Mouse (Mus musculus) MEL (cell line): ENCODE measurements around the gene Plek. TPM values are rescaled to one million over a fixed set of nuclear protein-coding genes. Genes with fewer than 3 reads are reported as not detected.

Experiments used
- DNase-seq: peaks from one replicate; pipeline ENCODE4 v3.0.0; 2011; ENCODE audit warnings: low read depth, low spot score
- H3K27ac ChIP-seq: 2 replicates; pipeline ENCODE4 v1.5.1; 2012; ENCODE audit warnings: low read depth, mild to moderate bottlenecking, control low read depth, low read length, moderate library complexity; ENCODE audit not compliant: control insufficient read depth
- H3K27me3 ChIP-seq, 2 experiments: fragments of 150-350 bp in 1 of 2; sonication (generic) in 1 of 2; 2 replicates each; pipeline ENCODE4 v1.6.1; 2012; ENCODE audit warnings: low read length in 2 of 2, mild to moderate bottlenecking in 2 of 2, improper control_type of control experiment in 1 of 2, moderate library complexity in 1 of 2; ENCODE audit not compliant: insufficient read depth in 2 of 2, control insufficient read depth in 1 of 2
- H3K36me3 ChIP-seq, 2 experiments: 2 replicates each; pipeline ENCODE4 v1.6.1; 2012 to 2014; ENCODE audit warnings: low read length in 2 of 2, improper control_type of control experiment in 1 of 2, inconsistent platforms in 1 of 2, mild to moderate bottlenecking in 1 of 2; ENCODE audit not compliant: insufficient read depth in 2 of 2, control insufficient read depth in 1 of 2
- H3K4me1 ChIP-seq, 2 experiments: fragments of 150-350 bp in 1 of 2; sonication (generic) in 1 of 2; 2 replicates each; pipeline ENCODE4 v1.6.1; 2012; ENCODE audit warnings: low read length in 2 of 2, improper control_type of control experiment in 1 of 2, mild to moderate bottlenecking in 1 of 2; ENCODE audit not compliant: insufficient read depth in 2 of 2, control insufficient read depth in 1 of 2
- H3K4me3 ChIP-seq, 2 experiments: fragments of 150-350 bp in 1 of 2; sonication (generic) in 1 of 2; 2 replicates each; pipeline ENCODE4 v1.5.1; 2012; ENCODE audit warnings: low read depth in 2 of 2, low read length in 2 of 2, mild to moderate bottlenecking in 2 of 2, moderate library complexity in 2 of 2, control low read depth in 1 of 2, improper control_type of control experiment in 1 of 2; ENCODE audit not compliant: control insufficient read depth in 1 of 2, insufficient read depth in 1 of 2
- H3K79me2 ChIP-seq: 2 replicates; pipeline ENCODE4 v1.6.1; 2012; ENCODE audit warnings: mild to moderate bottlenecking, low read length, moderate library complexity; ENCODE audit not compliant: control insufficient read depth, poor library complexity, insufficient read depth
- H3K9ac ChIP-seq: 2 replicates; pipeline ENCODE4 v1.6.1; 2012; ENCODE audit warnings: low read depth, mild to moderate bottlenecking, control low read depth, low read length, moderate library complexity; ENCODE audit not compliant: control insufficient read depth, poor library complexity, severe bottlenecking
- H3K9me3 ChIP-seq: fragments of 150-350 bp; sonication (generic); replicated peaks from 2 replicates; pipeline ENCODE4 v1.6.1; 2012; ENCODE audit warnings: mild to moderate bottlenecking, low read length, improper control_type of control experiment, moderate library complexity; ENCODE audit not compliant: insufficient read depth
- CHD2 ChIP-seq: IDR thresholded peaks from 2 replicates; pipeline ENCODE4 v1.6.1; 2011; ENCODE audit warnings: low read length, improper control_type of control experiment
- E2F4 ChIP-seq: IDR thresholded peaks from 2 replicates; pipeline ENCODE4 v1.6.1; 2011; ENCODE audit warnings: low read depth, low read length, improper control_type of control experiment, borderline replicate concordance
- ELF1 ChIP-seq: IDR thresholded peaks from 2 replicates; pipeline ENCODE4 v1.6.1; 2014; ENCODE audit warnings: low read depth, mild to moderate bottlenecking, inconsistent platforms, low read length, improper control_type of control experiment, moderate library complexity
- EP300 ChIP-seq, 2 experiments: IDR thresholded peaks; 2 replicates each; pipeline ENCODE4 v1.6.1; 2011; ENCODE audit warnings: improper control_type of control experiment in 2 of 2, low read length in 2 of 2, low read depth in 1 of 2, mild to moderate bottlenecking in 1 of 2
- ETS1 ChIP-seq: IDR thresholded peaks from 2 replicates; pipeline ENCODE4 v1.6.1; 2012; ENCODE audit warnings: low read depth, mild to moderate bottlenecking, inconsistent platforms, low read length, improper control_type of control experiment, moderate library complexity
- GABPA ChIP-seq: IDR thresholded peaks from 2 replicates; pipeline ENCODE4 v1.6.1; 2012; ENCODE audit warnings: low read depth, mild to moderate bottlenecking, inconsistent platforms, low read length, improper control_type of control experiment, moderate library complexity
- HCFC1 ChIP-seq: IDR thresholded peaks from 2 replicates; pipeline ENCODE4 v1.6.1; 2012; ENCODE audit warnings: low read depth, mild to moderate bottlenecking, inconsistent platforms, low read length, improper control_type of control experiment, moderate library complexity
- JUND ChIP-seq: IDR thresholded peaks from 2 replicates; pipeline ENCODE4 v1.6.1; 2011; ENCODE audit warnings: low read depth, mild to moderate bottlenecking, improper control_type of control experiment, low read length
- MAFK ChIP-seq: IDR thresholded peaks from 2 replicates; pipeline ENCODE4 v1.6.1; 2011; ENCODE audit warnings: low read depth, mild to moderate bottlenecking, low read length, improper control_type of control experiment, borderline replicate concordance
- MAX ChIP-seq: IDR thresholded peaks from 2 replicates; pipeline ENCODE4 v1.6.1; 2011; ENCODE audit warnings: low read length, improper control_type of control experiment
- MAZ ChIP-seq: IDR thresholded peaks from 2 replicates; pipeline ENCODE4 v1.6.1; 2012; ENCODE audit warnings: low read depth, mild to moderate bottlenecking, inconsistent platforms, low read length, improper control_type of control experiment
- POLR2AphosphoS5 ChIP-seq: IDR thresholded peaks from 2 replicates; pipeline ENCODE4 v1.6.1; 2012; ENCODE audit warnings: low read depth, borderline replicate concordance, mild to moderate bottlenecking, inconsistent platforms, low read length, moderate library complexity, mixed read lengths
- RAD21 ChIP-seq: IDR thresholded peaks from 2 replicates; pipeline ENCODE4 v1.6.1; 2011; ENCODE audit warnings: mild to moderate bottlenecking, low read depth, low read length, improper control_type of control experiment
- SIN3A ChIP-seq: IDR thresholded peaks from 2 replicates; pipeline ENCODE4 v1.6.1; 2012; ENCODE audit warnings: low read length, improper control_type of control experiment, inconsistent platforms
- TBP ChIP-seq: IDR thresholded peaks from 2 replicates; pipeline ENCODE4 v1.8.0; 2011; ENCODE audit warnings: low read depth, low read length, improper control_type of control experiment
- TCF12 ChIP-seq: IDR thresholded peaks from 2 replicates; pipeline ENCODE4 v1.6.1; 2014; ENCODE audit warnings: low read depth, mild to moderate bottlenecking, inconsistent platforms, low read length, improper control_type of control experiment, moderate library complexity
- UBTF ChIP-seq: IDR thresholded peaks from 2 replicates; pipeline ENCODE4 v1.6.1; 2012; ENCODE audit warnings: low read depth, mild to moderate bottlenecking, inconsistent platforms, low read length, improper control_type of control experiment, moderate library complexity, borderline replicate concordance; ENCODE audit not compliant: insufficient read depth
- USF2 ChIP-seq, 2 experiments: IDR thresholded peaks; 2 replicates each; pipeline ENCODE4 v1.6.1; 2011 to 2012; ENCODE audit warnings: improper control_type of control experiment in 2 of 2, low read length in 2 of 2, borderline replicate concordance in 1 of 2, inconsistent platforms in 1 of 2, low read depth in 1 of 2, mild to moderate bottlenecking in 1 of 2; ENCODE audit not compliant: insufficient read depth in 1 of 2
- ZKSCAN1 ChIP-seq: IDR thresholded peaks from 2 replicates; pipeline ENCODE4 v1.6.1; 2012; ENCODE audit warnings: low read depth, mild to moderate bottlenecking, inconsistent platforms, low read length, improper control_type of control experiment, moderate library complexity
- ZMIZ1 ChIP-seq: IDR thresholded peaks from 2 replicates; pipeline ENCODE4 v1.6.1; 2012; ENCODE audit warnings: low read depth, mild to moderate bottlenecking, inconsistent platforms, low read length, improper control_type of control experiment, moderate library complexity
- ZNF384 ChIP-seq: IDR thresholded peaks from 2 replicates; pipeline ENCODE4 v1.6.1; 2012; ENCODE audit warnings: low read depth, mild to moderate bottlenecking, inconsistent platforms, low read length, improper control_type of control experiment
- polyA plus RNA-seq, 2 experiments: library from polyadenylated mRNA; stranded (reverse) in 1 of 2; unstranded in 1 of 2; fragments of >175 nt in 1 of 2; fragments of >200 nt in 1 of 2; gene quantifications; 2 replicates each; pipeline versions ENCODE4 v1.2.1 to v1.2.4; 2012; ENCODE audit warnings: low replicate concordance in 2 of 2, low read depth in 1 of 2; ENCODE audit not compliant: insufficient read length in 2 of 2, insufficient read depth in 1 of 2, missing spikeins in 1 of 2
- total RNA-seq: library from RNA; depleted of rRNA; stranded (reverse); fragments of 300-350 nt; gene quantifications from 2 replicates; pipeline ENCODE4 v1.2.3, GENCODE M21; 2012

The Plek gene
- total and polyA plus RNA-seq, 3 experiments, result 51.5 to 357 (median 76.7) TPM

DNA sequence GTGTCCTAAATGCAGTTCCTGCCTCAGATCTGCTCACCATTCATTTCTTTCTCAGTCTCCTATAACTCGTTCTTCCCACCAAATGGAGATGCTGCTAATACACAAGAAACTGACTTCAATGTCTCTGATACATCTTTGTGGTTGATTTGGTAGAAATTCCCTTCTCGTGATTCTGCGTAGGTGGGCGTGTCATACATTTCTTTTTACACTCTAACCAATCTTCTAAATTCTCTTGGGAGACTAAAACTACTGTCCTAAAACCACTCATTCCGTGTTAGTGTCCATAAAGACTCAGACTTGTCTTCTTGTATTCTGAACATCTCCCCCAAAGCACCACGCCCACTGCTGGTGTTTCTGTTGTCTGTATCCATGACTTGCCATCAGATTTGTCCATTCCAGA lies 95.2 kb downstream of the Plek start:
- DNase-seq, result no peak
- Histone ChIP-seq H3K36me3 (peaks cover 0 to 49% of the 10 kb centered on the region in 2 experiments; a peak in 3 of 4 replicates), H3K4me1 (peaks cover 22 to 24% of the 10 kb centered on the region in 2 experiments), H3K27ac (no peak overlapping the region), H3K9ac (no peak overlapping the region), H3K79me2 (peaks cover 6% of the 10 kb centered on the region; the same call in 1 of the 2 replicates), H3K9me3 (no peaks in the 10 kb centered on the region), H3K4me3 (no peak overlapping the region), H3K27me3 (no peaks in the 10 kb centered on the region)
- TF ChIP-seq UBTF, result no peak
- TF ChIP-seq JUND, result no peak
- no peak for TF ChIP-seq HCFC1
- no peak for TF ChIP-seq ETS1
- no peak for TF ChIP-seq USF2 (IDR thresholded peaks at IDR 0.05; ENCODE audit: borderline replicate concordance in 1 of 2, insufficient read depth in 1 of 2, low read depth in 1 of 2, low read length in 2 of 2)
- no peak for TF ChIP-seq E2F4

DNA sequence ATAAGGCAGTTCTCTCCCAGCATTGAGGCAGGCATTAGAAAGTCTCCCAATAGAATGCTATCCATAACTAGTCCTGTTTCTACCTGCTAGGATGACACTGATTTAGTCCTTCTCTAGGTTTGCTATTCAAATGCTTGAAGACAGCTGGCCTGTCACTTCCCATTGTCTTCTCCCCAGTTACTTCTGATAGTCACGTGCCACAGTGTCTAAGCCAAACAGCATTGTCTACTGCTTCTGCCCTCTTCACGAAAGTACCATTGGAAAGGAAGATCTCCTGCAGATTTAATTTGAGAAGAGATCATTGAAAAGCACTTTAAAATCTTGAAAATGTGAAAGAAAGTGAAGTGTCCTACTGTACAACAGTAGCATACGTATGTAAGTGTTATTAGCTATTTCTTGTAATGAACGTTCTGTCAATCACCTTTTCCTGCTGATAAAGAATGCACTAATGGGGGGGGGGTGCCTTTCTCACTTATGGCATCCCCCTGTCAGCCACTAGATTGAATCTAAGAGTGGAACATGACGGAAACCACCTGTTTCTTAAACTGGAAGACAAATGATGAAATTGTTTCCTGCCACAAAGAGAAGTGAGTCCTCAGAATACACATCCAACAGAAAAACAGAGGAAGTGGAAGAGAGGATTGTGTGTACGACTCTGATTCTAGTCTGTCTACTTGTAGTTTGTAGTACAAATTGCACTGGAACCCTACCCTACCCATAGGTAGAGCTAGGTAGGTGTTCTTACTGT lies 95.9 kb downstream of the Plek start:
- peaks cover 22 to 24% of the 10 kb centered on the region in 2 experiments for H3K4me1 ChIP-seq
- DNase-seq, result no peak
- no peaks in the 10 kb centered on the region for H3K27me3 ChIP-seq
- no peaks in the 10 kb centered on the region for H3K9me3 ChIP-seq
- peaks cover 0 to 51% of the 10 kb centered on the region in 2 experiments; a peak in 3 of 4 replicates for H3K36me3 ChIP-seq
- no peak overlapping the region for H3K27ac ChIP-seq
- no peak overlapping the region for H3K4me3 ChIP-seq
- TF ChIP-seq USF2 (IDR thresholded peaks at IDR 0.05; ENCODE audit: borderline replicate concordance in 1 of 2, insufficient read depth in 1 of 2, low read depth in 1 of 2, low read length in 2 of 2), result no peak
- no peak for TF ChIP-seq RAD21
- TF ChIP-seq MAX, result no peak
- TF ChIP-seq ETS1, result no peak
- TF ChIP-seq ZKSCAN1, result no peak
- TF ChIP-seq MAFK, result no peak
- TF ChIP-seq CHD2, result no peak
- TF ChIP-seq ELF1, result no peak
- no peak for TF ChIP-seq GABPA
- TF ChIP-seq MAZ, result no peak
- no peak for TF ChIP-seq TCF12
- no peak for TF ChIP-seq HCFC1
- TF ChIP-seq TBP, result no peak
- no peak for TF ChIP-seq EP300 (IDR thresholded peaks at IDR 0.05; ENCODE audit: low read depth in 1 of 2, low read length in 2 of 2)
- TF ChIP-seq POLR2AphosphoS5, result no peak
- no peak for TF ChIP-seq ZMIZ1
- no peak for TF ChIP-seq E2F4
- TF ChIP-seq ZNF384, result no peak
- TF ChIP-seq SIN3A, result no peak
- H3K9ac ChIP-seq, result no peak overlapping the region
- peaks cover 9% of the 10 kb centered on the region for H3K79me2 ChIP-seq
